Mouse (Mus musculus): Measurements from ENCODE around the gene Tvp23b. TPM values are rescaled to one million over a fixed set of nuclear protein-coding genes. Genes with fewer than 3 reads are reported as not detected.
A peak's percentile ranks its signal among the peaks of the same experiment; 100 is the strongest.

The Tvp23b gene
- polyA plus RNA-seq, 1 experiment from 2014 or later = 76.7 TPM

DNA sequence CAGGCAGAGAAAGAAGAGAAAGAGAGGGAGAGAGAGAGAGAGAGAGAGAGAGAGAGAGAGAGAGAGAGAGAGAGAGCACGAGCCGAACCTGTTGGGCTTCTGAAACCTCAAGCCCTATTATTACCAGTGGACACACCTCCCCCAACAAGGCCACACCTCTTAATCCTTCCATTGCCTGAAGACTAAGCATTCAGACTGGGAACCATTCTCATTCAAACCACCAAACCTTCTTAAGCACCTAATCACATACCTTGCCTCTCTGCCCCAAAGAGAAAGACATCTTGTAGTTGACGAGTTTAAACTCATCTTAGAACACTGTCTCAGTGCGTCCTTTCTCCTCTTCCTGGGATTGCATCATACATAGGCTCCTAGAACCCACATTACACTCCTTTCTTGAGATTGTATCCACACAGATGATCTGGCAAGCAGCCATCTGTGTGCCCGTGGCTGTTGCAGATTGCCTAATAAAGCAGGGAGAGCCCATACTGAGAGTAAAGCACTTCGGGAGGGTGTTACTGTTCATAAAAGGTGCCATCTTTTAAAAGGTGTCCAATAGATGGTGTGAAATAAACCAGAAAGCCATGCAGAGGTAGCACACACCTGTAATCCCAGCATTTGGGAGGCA lies 24.7 kb downstream of the Tvp23b start:
- Histone ChIP-seq H3K36me3 (no peaks in the 10 kb centered on the region), H3K9ac (no peak overlapping the region), H3K27ac (no peak overlapping the region), H3K9me3 (no peaks in the 10 kb centered on the region), H3K27me3 (replicated peaks) (no peaks in the 10 kb centered on the region), H3K4me1 (no peaks in the 10 kb centered on the region), H3K4me3 (replicated peaks) (no peak overlapping the region), H3K4me2 (no peak overlapping the region)
- no peak for ATAC-seq (ENCODE audit: insufficient read depth, low FRiP score, low read depth)
- WGBS = 73% methylated on average over 6 of the region's 6 CpGs

DNA sequence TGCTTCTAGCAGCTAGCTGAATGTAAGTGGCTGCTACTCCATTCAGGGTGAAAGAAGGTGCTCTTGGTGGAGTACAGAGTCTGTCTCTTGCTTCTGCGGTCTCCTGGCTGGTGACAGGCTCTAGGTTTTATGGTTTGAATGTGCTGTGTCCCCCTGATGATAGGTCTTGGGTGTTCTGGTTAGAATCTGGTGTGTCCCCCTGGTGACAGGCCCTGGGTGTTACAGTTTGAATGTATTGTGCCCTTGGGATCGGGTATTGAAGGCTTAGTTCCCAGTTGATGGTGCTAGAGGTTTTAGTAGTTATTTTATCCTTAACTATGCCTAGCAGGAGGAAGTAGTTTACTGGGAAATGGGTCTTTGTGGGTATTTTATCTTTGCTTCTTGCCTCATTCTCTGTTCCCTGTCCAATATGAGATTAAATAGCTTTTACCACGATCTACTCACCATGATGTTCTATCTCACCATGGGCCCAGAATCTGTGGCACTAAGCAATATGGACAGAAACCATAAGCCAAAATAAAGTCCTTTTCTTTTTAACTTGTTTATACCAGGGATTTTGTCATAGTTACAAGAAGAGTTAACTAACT lies 30.6 kb downstream of the Tvp23b start:
- Histone ChIP-seq H3K4me3 (replicated peaks) (no peak overlapping the region), H3K9me3 (no peaks in the 10 kb centered on the region), H3K4me1 (no peaks in the 10 kb centered on the region), H3K4me2 (no peak overlapping the region), H3K36me3 (no peaks in the 10 kb centered on the region), H3K9ac (no peak overlapping the region), H3K27ac (no peak overlapping the region), H3K27me3 (replicated peaks) (no peaks in the 10 kb centered on the region)
- 72% methylated on average over 3 of the region's 3 CpGs for WGBS
- no peak for ATAC-seq (ENCODE audit: insufficient read depth, low FRiP score, low read depth)

DNA sequence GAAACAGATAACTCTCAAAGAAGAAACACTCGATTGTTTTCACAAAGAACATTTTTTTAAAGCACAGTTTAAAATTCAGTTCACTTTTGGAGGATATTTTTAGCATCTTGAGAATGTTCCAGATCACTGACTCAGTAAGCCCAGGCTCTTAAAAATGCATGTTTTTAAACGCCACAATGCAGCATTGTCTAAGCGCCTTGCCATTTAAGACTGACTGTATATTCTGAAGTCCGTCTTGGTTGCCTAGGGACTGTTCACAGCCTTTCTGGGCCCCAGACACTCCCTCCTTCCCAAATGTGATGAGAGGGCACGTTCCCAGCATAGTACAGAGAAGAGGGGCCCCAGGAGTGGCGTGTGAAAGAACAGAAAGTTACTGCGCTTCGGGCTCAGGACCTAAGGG lies 32.1 kb downstream of the Tvp23b start:
- ATAC-seq (ENCODE audit: insufficient read depth, low FRiP score, low read depth) = no peak
- Histone ChIP-seq H3K27ac (peak overlapping the region; percentile 44; the same call in 1 of the 2 replicates), H3K4me1 (no peaks in the 10 kb centered on the region), H3K27me3 (replicated peaks) (no peaks in the 10 kb centered on the region), H3K9me3 (no peaks in the 10 kb centered on the region), H3K4me3 (replicated peaks) (no peak overlapping the region), H3K9ac (no peak overlapping the region), H3K36me3 (no peaks in the 10 kb centered on the region), H3K4me2 (no peak overlapping the region)
- 53% methylated on average over 8 of the region's 8 CpGs for WGBS

DNA sequence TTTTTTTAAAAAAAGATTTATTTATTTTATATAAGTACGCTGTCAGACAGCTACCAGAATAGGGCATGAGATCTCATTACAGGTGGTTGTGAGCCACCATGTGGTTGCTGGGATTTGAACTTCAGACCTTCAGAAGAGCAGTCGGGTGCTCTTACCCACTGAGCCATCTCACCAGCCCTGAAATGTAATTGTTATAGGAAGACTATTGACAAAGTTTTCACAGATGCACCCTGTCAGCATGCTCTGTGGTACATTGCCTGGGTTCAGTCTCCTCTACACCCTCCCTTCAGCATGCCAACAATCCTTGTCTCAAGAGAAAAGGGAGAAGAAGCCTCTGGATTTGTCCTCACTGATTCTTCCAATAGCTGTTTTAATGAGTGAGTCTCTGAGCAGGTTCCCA lies 33.9 kb downstream of the Tvp23b start:
- Histone ChIP-seq H3K9ac (no peak overlapping the region), H3K9me3 (no peaks in the 10 kb centered on the region), H3K4me3 (replicated peaks) (no peak overlapping the region), H3K4me2 (no peak overlapping the region), H3K36me3 (no peaks in the 10 kb centered on the region), H3K27me3 (replicated peaks) (no peaks in the 10 kb centered on the region), H3K4me1 (no peaks in the 10 kb centered on the region), H3K27ac (no peak overlapping the region)
- WGBS = 88% methylated on average over 2 of the region's 2 CpGs
- no peak for ATAC-seq (ENCODE audit: insufficient read depth, low FRiP score, low read depth)

DNA sequence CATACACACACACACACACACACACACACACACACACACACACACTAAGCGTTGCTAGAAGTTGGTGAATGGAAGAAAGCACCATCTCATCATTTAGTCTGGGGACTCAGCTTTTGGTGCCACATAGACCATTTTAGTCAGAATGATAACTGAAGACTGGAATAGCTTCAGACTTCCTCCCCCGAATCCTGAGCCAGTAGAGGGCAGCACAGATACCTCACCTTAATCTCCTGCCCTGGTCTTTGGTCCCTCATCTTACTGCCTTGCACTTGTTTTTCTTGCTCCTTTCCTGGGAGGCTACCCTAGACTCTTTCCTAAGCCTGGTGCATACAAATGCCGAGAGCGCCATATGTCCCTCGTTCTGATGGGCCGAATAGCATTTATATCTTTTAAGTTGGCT lies 35.3 kb downstream of the Tvp23b start:
- no peak overlapping the region for H3K27ac ChIP-seq
- 59% methylated on average over 6 of the region's 6 CpGs for WGBS
- no peak overlapping the region for H3K4me2 ChIP-seq

DNA sequence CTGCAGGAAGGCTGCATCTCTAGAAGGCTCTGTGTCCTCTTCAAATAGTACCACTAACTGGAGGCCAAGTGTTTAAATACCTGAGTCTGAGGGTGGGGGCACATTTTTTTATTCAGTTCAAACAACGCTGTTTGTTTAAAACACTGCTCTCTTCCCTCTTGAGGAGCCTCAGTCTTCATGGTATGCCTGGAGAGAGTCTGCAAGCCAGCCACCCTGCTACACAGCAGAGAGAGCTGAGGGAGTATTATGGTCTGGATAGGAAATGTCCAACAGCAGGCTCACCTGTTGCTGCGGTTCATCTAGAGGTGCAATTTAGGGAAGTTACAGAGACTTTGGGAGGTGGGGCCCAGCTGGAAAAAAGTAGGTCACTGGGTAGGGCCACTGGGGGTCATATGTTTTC lies 36.2 kb downstream of the Tvp23b start:
- Histone ChIP-seq H3K9me3 (no peaks in the 10 kb centered on the region), H3K9ac (no peak overlapping the region), H3K4me1 (0 out of 2 replicates have a peak, but pooled peaks cover 5% of the 10 kb centered on the region), H3K4me3 (replicated peaks) (no peak overlapping the region), H3K4me2 (no peak overlapping the region), H3K27ac (no peak overlapping the region), H3K36me3 (no peaks in the 10 kb centered on the region), H3K27me3 (replicated peaks) (no peaks in the 10 kb centered on the region)
- no peak for ATAC-seq (ENCODE audit: insufficient read depth, low FRiP score, low read depth)
- 57% methylated on average over 2 of the region's 2 CpGs for WGBS

More for the DNA sequence above, 35.3 kb downstream of the Tvp23b start:
- Histone ChIP-seq H3K27me3 (replicated peaks) (no peaks in the 10 kb centered on the region), H3K4me1 (no peaks in the 10 kb centered on the region), H3K4me3 (replicated peaks) (no peak overlapping the region), H3K9me3 (no peaks in the 10 kb centered on the region), H3K36me3 (no peaks in the 10 kb centered on the region), H3K9ac (no peak overlapping the region)
- ATAC-seq (ENCODE audit: insufficient read depth, low FRiP score, low read depth) = no peak

DNA sequence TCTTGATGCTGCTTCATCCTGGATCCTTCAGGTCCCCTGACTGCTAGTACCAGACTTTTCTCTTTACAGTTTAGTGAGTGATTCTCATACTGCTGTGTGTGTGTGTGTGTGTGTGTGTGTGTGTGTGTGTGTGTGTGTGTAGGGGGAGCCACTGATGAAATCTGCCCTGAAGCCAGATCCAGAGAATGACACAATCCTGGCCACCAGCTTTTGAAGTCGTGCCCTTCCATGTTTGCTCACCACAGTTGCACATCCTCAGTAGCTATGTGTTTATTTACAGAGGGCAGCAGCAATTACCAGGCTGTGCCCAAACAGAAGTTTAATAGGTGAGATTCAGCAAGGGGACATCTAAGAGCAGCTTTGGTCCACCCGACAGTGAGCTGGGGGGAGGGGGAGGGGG lies 37.5 kb downstream of the Tvp23b start:
- Histone ChIP-seq H3K9me3 (no peaks in the 10 kb centered on the region), H3K9ac (no peak overlapping the region), H3K27ac (no peak overlapping the region), H3K4me2 (no peak overlapping the region), H3K27me3 (replicated peaks) (no peaks in the 10 kb centered on the region), H3K36me3 (no peaks in the 10 kb centered on the region), H3K4me3 (replicated peaks) (no peak overlapping the region), H3K4me1 (0 out of 2 replicates have a peak, but pooled peaks cover 6% of the 10 kb centered on the region)
- WGBS = 17% methylated on average over 2 of the region's 2 CpGs
- ATAC-seq (ENCODE audit: insufficient read depth, low FRiP score, low read depth) = no peak

DNA sequence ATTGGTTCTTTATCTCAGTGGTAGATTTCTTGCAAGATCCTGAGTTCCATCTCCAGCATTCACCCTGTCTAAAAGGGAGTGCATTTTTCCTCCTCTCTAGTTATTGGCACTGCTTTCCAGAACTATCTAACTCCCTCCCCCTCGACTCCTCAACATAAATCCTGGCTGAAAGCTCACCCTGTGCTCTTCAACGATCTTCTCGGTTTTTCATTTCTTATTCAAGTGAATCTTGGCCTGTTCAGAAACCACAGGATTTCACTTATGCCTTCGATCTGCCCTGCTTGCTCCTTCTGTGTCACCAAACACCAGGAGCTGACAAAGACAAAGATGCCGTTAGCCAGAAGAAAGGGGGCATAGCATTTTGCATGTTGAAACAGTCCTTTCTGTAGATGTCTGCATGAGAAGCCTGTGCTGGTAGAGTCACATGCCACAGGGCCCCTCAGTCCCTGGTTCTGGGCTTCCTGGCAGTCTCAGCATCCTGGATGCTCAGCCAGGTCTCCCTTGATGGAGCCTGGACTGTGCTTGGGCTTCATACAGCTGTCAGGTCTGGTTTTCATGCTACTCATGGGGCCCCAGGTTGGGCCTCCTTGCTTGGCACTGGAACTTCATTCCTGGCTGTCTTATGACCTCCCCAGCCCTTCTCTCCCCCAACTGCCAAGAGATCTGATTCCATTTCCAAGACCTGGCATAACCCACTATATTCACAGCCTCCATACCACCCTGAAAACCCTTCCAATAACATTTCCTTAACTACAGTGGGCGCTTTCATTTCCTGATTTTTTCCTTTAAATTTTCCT lies 40.9 kb downstream of the Tvp23b start:
- peak overlapping the region; percentile 23; the same call in 1 of the 2 replicates for H3K4me2 ChIP-seq
- H3K36me3 ChIP-seq = no peaks in the 10 kb centered on the region
- H3K27ac ChIP-seq = peak overlapping the region; percentile 52
- 55% methylated on average over 6 of the region's 6 CpGs for WGBS
- no peaks in the 10 kb centered on the region for H3K27me3 ChIP-seq (replicated peaks)
- no peaks in the 10 kb centered on the region for H3K9me3 ChIP-seq
- 0 out of 2 replicates have a peak, but pooled peaks cover 6% of the 10 kb centered on the region for H3K4me1 ChIP-seq
- no peak for ATAC-seq (ENCODE audit: insufficient read depth, low FRiP score, low read depth)
- no peak overlapping the region; the same call in 1 of the 2 replicates for H3K4me3 ChIP-seq (replicated peaks)
- no peak overlapping the region for H3K9ac ChIP-seq

DNA sequence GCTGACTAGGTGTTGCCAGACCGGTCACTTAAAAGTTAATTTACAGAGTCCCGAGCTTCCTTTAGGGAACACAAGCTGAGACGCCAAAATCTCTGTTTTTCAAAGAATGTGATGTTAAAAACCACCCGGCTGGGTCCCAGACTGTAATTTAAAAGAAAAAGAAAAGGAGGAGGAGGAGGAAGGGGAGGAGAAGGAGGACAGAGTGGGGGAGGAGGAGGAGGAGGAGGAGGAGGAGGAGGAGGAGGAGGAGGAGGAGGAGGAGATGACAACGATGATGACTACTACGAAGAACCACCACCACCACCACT lies 41.4 kb downstream of the Tvp23b start:
- no peak overlapping the region for H3K9ac ChIP-seq
- H3K4me3 ChIP-seq (replicated peaks) = peak overlapping the region; percentile 22; the same call in 1 of the 2 replicates
- no peaks in the 10 kb centered on the region for H3K9me3 ChIP-seq
- H3K4me1 ChIP-seq = 0 out of 2 replicates have a peak, but pooled peaks cover 6% of the 10 kb centered on the region
- 18% methylated on average over 6 of the region's 6 CpGs for WGBS
- no peak for ATAC-seq (ENCODE audit: insufficient read depth, low FRiP score, low read depth)
- peak overlapping the region; percentile 52 for H3K27ac ChIP-seq
- H3K4me2 ChIP-seq = peak overlapping the region; percentile 52
- no peaks in the 10 kb centered on the region for H3K27me3 ChIP-seq (replicated peaks)
- no peaks in the 10 kb centered on the region for H3K36me3 ChIP-seq

DNA sequence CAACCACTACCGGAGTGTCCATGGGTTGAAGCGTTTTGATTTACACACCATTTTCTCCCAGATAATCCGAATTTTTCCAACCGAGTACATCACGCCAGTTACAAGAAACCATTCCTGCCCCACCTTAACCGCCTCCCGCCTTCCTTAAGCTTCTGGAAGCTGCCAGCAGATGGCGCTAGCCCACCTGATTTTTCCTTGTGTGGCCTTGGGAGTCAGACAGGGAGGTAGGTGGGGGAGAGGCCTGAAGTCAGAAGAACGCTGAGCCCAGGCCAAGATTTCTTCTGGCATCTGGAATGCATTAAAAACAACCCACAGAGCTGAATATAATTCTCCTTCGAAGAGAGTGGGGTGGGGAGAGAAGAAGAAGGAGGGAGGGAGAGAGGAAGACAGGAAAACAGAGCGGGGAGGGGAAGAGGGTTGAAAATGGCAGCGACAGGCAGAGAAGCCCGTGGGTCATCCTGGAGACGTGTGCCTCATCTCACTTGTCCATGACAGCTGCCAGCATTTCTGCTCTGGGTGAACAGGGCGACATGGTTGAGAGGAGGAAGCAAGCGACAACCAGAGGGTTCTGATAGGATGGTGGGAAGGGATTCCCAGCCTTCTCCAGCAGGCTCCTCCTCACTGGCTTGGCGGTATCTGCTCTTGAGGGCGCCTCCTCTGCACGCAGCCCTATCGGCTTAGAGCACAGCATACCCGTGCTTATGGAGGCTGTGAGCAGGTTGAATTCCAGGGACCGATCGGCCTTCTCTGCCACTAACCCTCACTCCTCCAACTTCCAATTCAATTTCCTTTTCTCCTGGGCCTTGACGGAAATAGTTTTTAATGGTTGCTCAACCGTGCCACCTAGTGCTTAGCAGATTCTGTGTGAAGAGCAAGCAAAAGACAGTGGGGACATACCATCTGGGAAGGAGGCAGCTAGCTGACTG lies 42.1 kb downstream of the Tvp23b start:
- peak; percentile 82 for ATAC-seq (ENCODE audit: insufficient read depth, low FRiP score, low read depth)
- no peaks in the 10 kb centered on the region for H3K36me3 ChIP-seq
- peak overlapping the region; percentile 52 for H3K4me2 ChIP-seq
- H3K27me3 ChIP-seq (replicated peaks) = no peaks in the 10 kb centered on the region
- 0 out of 2 replicates have a peak, but pooled peaks cover 6% of the 10 kb centered on the region for H3K4me1 ChIP-seq
- peak overlapping the region; percentile 22 for H3K4me3 ChIP-seq (replicated peaks)
- H3K9me3 ChIP-seq = no peaks in the 10 kb centered on the region
- WGBS = 15% methylated on average over 25 of the region's 25 CpGs
- peak overlapping the region; percentile 92 for H3K27ac ChIP-seq
- H3K9ac ChIP-seq = no peak overlapping the region

DNA sequence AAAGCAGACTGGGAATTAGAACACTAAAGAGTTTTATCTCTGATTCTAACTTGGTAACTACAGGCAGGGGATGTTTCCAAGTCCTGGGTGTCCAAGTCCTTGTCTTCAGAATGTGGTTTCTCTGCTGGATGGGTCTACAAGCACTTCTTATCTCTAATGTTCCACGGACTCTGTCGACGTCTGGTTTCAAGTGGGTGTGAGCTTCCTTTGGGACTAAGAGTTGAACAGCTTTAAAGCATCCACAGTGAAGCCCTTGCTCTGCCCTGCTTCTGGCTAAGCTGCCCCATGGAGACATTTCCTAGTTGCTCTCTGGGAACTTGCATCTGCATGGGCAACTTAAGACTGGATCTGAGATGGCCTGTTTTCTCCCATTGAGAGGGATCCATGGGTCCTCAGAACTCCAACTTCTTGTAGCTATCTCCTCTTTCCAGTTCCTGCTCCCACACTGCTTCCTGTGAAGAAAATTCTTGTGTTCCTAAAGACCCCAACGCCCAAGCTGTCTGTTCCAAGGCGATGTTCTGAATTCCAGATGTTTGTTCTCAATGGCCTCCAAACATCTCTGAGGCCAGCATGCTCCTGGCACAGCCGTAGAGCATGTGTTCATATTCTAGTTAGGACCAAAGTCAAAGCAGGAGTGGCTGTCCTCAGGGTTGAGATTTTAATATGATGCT lies 45.0 kb downstream of the Tvp23b start:
- Histone ChIP-seq H3K4me1 (0 out of 2 replicates have a peak, but pooled peaks cover 6% of the 10 kb centered on the region), H3K4me2 (no peak overlapping the region), H3K27ac (no peak overlapping the region), H3K9me3 (no peaks in the 10 kb centered on the region), H3K4me3 (replicated peaks) (no peak overlapping the region), H3K9ac (no peak overlapping the region), H3K27me3 (replicated peaks) (no peaks in the 10 kb centered on the region), H3K36me3 (no peaks in the 10 kb centered on the region)
- no peak for ATAC-seq (ENCODE audit: insufficient read depth, low FRiP score, low read depth)
- 54% methylated on average over 6 of the region's 6 CpGs for WGBS

Measured in stomach, embryonic 15.5 days (tissue).